Mouse (Mus musculus): Measurements from ENCODE around the gene Bcan.

DNA sequence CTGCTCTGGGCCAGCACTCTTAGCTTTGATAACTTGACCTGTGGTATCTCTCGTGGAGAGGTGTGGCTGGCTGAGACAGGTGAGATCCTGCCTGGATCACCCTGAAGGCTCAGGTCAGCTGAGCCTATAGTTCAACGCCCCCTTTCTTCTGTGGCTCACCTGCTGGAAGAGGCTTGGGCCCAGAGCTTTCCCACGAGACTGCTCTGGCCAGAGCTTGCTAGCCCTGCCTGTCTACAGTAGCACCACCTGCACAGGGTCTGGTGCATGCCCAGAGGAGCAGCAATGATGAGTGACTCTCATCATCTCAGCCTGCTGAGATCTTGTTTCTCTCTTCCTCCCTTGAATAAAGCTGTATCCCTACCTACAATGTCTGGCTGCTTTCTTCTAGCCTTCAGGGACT, 19.9 kb downstream of the Bcan start:
- no peak for TF ChIP-seq MYOG (IDR thresholded peaks at IDR 0.05; ENCODE audit: control insufficient read depth in 1 of 3, insufficient read depth in 1 of 3, insufficient read length in 2 of 3, low read depth in 2 of 3)
- no peak for TF ChIP-seq POLR2A (IDR thresholded peaks at IDR 0.05; ENCODE audit: insufficient read length, low read depth)
- no peak for TF ChIP-seq E2F4 (IDR thresholded peaks at IDR 0.05; ENCODE audit: insufficient read depth)
- TF ChIP-seq MAX (IDR thresholded peaks at IDR 0.05; ENCODE audit: low read depth): no peak
- TF ChIP-seq USF1 (IDR thresholded peaks at IDR 0.05; ENCODE audit: low read depth): no peak
